Mouse (Mus musculus): ENCODE data around the gene Cradd. TPM values are rescaled to one million over a fixed set of nuclear protein-coding genes. Genes with fewer than 3 reads are reported as not detected.

Cradd gene
- polyA plus RNA-seq, 1 experiment from 2014 or later = 7.6 TPM

GRCm38 (mm10) chr10:95300178-95300793 is 23.6 kb downstream of the Cradd start:
- Histone ChIP-seq H3K9ac (no peak overlapping the region), H3K4me1 (replicated peaks) (peaks cover 17% of the 10 kb centered on the region), H3K4me3 (no peak overlapping the region), H3K27me3 (no peaks in the 10 kb centered on the region), H3K4me2 (no peak overlapping the region), H3K9me3 (replicated peaks) (no peaks in the 10 kb centered on the region), H3K36me3 (no peaks in the 10 kb centered on the region), H3K27ac (no peak overlapping the region)
- no peak for ATAC-seq (replicated peaks; ENCODE audit: insufficient number of reproducible peaks, insufficient read depth, low FRiP score, low read depth)
- 78% methylated on average over 8 of the region's 8 CpGs for WGBS

GRCm38 (mm10) chr10:95299808-95300133 is 24.2 kb downstream of the Cradd start:
- 72% methylated on average over 7 of the region's 7 CpGs for WGBS
- Histone ChIP-seq H3K4me3 (no peak overlapping the region), H3K36me3 (no peaks in the 10 kb centered on the region), H3K4me1 (replicated peaks) (peaks cover 17% of the 10 kb centered on the region), H3K4me2 (no peak overlapping the region), H3K9ac (no peak overlapping the region), H3K9me3 (replicated peaks) (no peaks in the 10 kb centered on the region), H3K27me3 (no peaks in the 10 kb centered on the region), H3K27ac (no peak overlapping the region)
- ATAC-seq (replicated peaks; ENCODE audit: insufficient number of reproducible peaks, insufficient read depth, low FRiP score, low read depth) = no peak

- no peaks in the 10 kb centered on the region for H3K36me3 ChIP-seq
- H3K27ac ChIP-seq = no peak overlapping the region
- ATAC-seq (replicated peaks; ENCODE audit: insufficient number of reproducible peaks, insufficient read depth, low FRiP score, low read depth) = no peak
- no peak overlapping the region for H3K4me2 ChIP-seq
- WGBS = 78% methylated on average over 18 of the region's 18 CpGs
- no peak overlapping the region for H3K9ac ChIP-seq
- H3K27me3 ChIP-seq = no peaks in the 10 kb centered on the region
- H3K4me3 ChIP-seq = no peak overlapping the region
- H3K9me3 ChIP-seq (replicated peaks) = no peaks in the 10 kb centered on the region
- peaks cover 16% of the 10 kb centered on the region for H3K4me1 ChIP-seq (replicated peaks)
These were observed 24.7 kb downstream of the Cradd start for GRCm38 (mm10) chr10:95299010-95299807.

- Histone ChIP-seq H3K4me2 (no peak overlapping the region), H3K4me3 (no peak overlapping the region), H3K9me3 (replicated peaks) (no peaks in the 10 kb centered on the region), H3K36me3 (no peaks in the 10 kb centered on the region), H3K4me1 (replicated peaks) (peaks cover 12% of the 10 kb centered on the region), H3K9ac (no peak overlapping the region), H3K27me3 (no peaks in the 10 kb centered on the region), H3K27ac (no peak overlapping the region)
- ATAC-seq (replicated peaks; ENCODE audit: insufficient number of reproducible peaks, insufficient read depth, low FRiP score, low read depth) = no peak
- 85% methylated on average over 6 of the region's 6 CpGs for WGBS
These were observed 25.4 kb downstream of the Cradd start for GRCm38 (mm10) chr10:95298504-95298903.

GRCm38 (mm10) chr10:95297690-95298104 is 26.2 kb downstream of the Cradd start:
- Histone ChIP-seq H3K9ac (no peak overlapping the region), H3K9me3 (replicated peaks) (no peaks in the 10 kb centered on the region), H3K4me3 (peak overlapping the region; percentile 6; the same call in 1 of the 2 replicates), H3K4me2 (peak overlapping the region; percentile 42), H3K27ac (peak overlapping the region; percentile 35; the same call in 1 of the 2 replicates), H3K36me3 (no peaks in the 10 kb centered on the region), H3K4me1 (replicated peaks) (peaks cover 12% of the 10 kb centered on the region), H3K27me3 (no peaks in the 10 kb centered on the region)
- 25% methylated on average over 9 of the region's 9 CpGs for WGBS
- ATAC-seq (replicated peaks; ENCODE audit: insufficient number of reproducible peaks, insufficient read depth, low FRiP score, low read depth) = peak; percentile 27; the same call in 1 of the 2 replicates

GRCm38 (mm10) chr10:95297024-95297423 is 26.9 kb downstream of the Cradd start:
- Histone ChIP-seq H3K27ac (no peak overlapping the region), H3K9me3 (replicated peaks) (no peaks in the 10 kb centered on the region), H3K36me3 (no peaks in the 10 kb centered on the region), H3K4me2 (no peak overlapping the region), H3K27me3 (no peaks in the 10 kb centered on the region), H3K4me1 (replicated peaks) (peaks cover 19% of the 10 kb centered on the region), H3K9ac (no peak overlapping the region), H3K4me3 (no peak overlapping the region)
- WGBS = 62% methylated on average over 11 of the region's 11 CpGs
- no peak for ATAC-seq (replicated peaks; ENCODE audit: insufficient number of reproducible peaks, insufficient read depth, low FRiP score, low read depth)

- WGBS = 86% methylated on average over 8 of the region's 8 CpGs
- H3K27ac ChIP-seq = no peak overlapping the region
- no peaks in the 10 kb centered on the region for H3K27me3 ChIP-seq
- H3K9ac ChIP-seq = no peak overlapping the region
- H3K4me3 ChIP-seq = no peak overlapping the region
- no peak for ATAC-seq (replicated peaks; ENCODE audit: insufficient number of reproducible peaks, insufficient read depth, low FRiP score, low read depth)
- peaks cover 22% of the 10 kb centered on the region for H3K4me1 ChIP-seq (replicated peaks)
- no peaks in the 10 kb centered on the region for H3K9me3 ChIP-seq (replicated peaks)
- H3K36me3 ChIP-seq = no peaks in the 10 kb centered on the region
- H3K4me2 ChIP-seq = no peak overlapping the region
These were observed 30.7 kb downstream of the Cradd start for GRCm38 (mm10) chr10:95293261-95293660.

GRCm38 (mm10) chr10:95292269-95292668 is 31.7 kb downstream of the Cradd start:
- Histone ChIP-seq H3K27ac (no peak overlapping the region), H3K9ac (no peak overlapping the region), H3K4me2 (no peak overlapping the region), H3K27me3 (no peaks in the 10 kb centered on the region), H3K9me3 (replicated peaks) (no peaks in the 10 kb centered on the region), H3K4me3 (no peak overlapping the region), H3K4me1 (replicated peaks) (peaks cover 13% of the 10 kb centered on the region), H3K36me3 (no peaks in the 10 kb centered on the region)
- no peak for ATAC-seq (replicated peaks; ENCODE audit: insufficient number of reproducible peaks, insufficient read depth, low FRiP score, low read depth)
- 61% methylated on average over 5 of the region's 5 CpGs for WGBS

- no peaks in the 10 kb centered on the region for H3K36me3 ChIP-seq
- no peak; the same call in 1 of the 2 replicates for ATAC-seq (replicated peaks; ENCODE audit: insufficient number of reproducible peaks, insufficient read depth, low FRiP score, low read depth)
- no peak overlapping the region for H3K4me3 ChIP-seq
- no peak overlapping the region for H3K9ac ChIP-seq
- no peaks in the 10 kb centered on the region for H3K27me3 ChIP-seq
- H3K4me2 ChIP-seq = no peak overlapping the region
- H3K27ac ChIP-seq = no peak overlapping the region
- peaks cover 10% of the 10 kb centered on the region; the same call in 1 of the 2 replicates for H3K4me1 ChIP-seq (replicated peaks)
- no peaks in the 10 kb centered on the region for H3K9me3 ChIP-seq (replicated peaks)
- WGBS = 58% methylated on average over 13 of the region's 13 CpGs
These were observed 32.6 kb downstream of the Cradd start for GRCm38 (mm10) chr10:95291133-95291876.

GRCm38 (mm10) chr10:95289819-95290218 is 34.1 kb downstream of the Cradd start:
- no peak overlapping the region for H3K27ac ChIP-seq
- WGBS = 38% methylated on average over 8 of the region's 8 CpGs
- H3K4me3 ChIP-seq = no peak overlapping the region
- H3K27me3 ChIP-seq = no peaks in the 10 kb centered on the region
- ATAC-seq (replicated peaks; ENCODE audit: insufficient number of reproducible peaks, insufficient read depth, low FRiP score, low read depth) = no peak
- no peaks in the 10 kb centered on the region for H3K36me3 ChIP-seq
- no peaks in the 10 kb centered on the region for H3K9me3 ChIP-seq (replicated peaks)
- peaks cover 10% of the 10 kb centered on the region; the same call in 1 of the 2 replicates for H3K4me1 ChIP-seq (replicated peaks)
- no peak overlapping the region for H3K4me2 ChIP-seq
- H3K9ac ChIP-seq = no peak overlapping the region

GRCm38 (mm10) chr10:95288206-95288605 is 35.7 kb downstream of the Cradd start:
- H3K27ac ChIP-seq = no peak overlapping the region
- no peaks in the 10 kb centered on the region for H3K27me3 ChIP-seq
- H3K9ac ChIP-seq = no peak overlapping the region
- no peak for ATAC-seq (replicated peaks; ENCODE audit: insufficient number of reproducible peaks, insufficient read depth, low FRiP score, low read depth)
- peaks cover 13% of the 10 kb centered on the region; the same call in 1 of the 2 replicates for H3K4me1 ChIP-seq (replicated peaks)
- no peak overlapping the region for H3K4me3 ChIP-seq
- H3K9me3 ChIP-seq (replicated peaks) = no peaks in the 10 kb centered on the region
- no peaks in the 10 kb centered on the region for H3K36me3 ChIP-seq
- H3K4me2 ChIP-seq = no peak overlapping the region
- WGBS = 65% methylated on average over 4 of the region's 4 CpGs

Measured in heart, embryonic 15.5 days (tissue).